Mouse (Mus musculus): Measurements from ENCODE around the gene Zbtb17.

GRCm38 (mm10) chr4:141432666-141433065 lies 11.8 kb upstream of the Zbtb17 start:
- TF ChIP-seq TAL1 (IDR thresholded peaks at IDR 0.05; ENCODE audit: low read length): no peak
- no peak for TF ChIP-seq GATA1 (IDR thresholded peaks at IDR 0.05; ENCODE audit: low read length)
